Mouse (Mus musculus): ENCODE results near the gene Pcare.

The Pcare gene

GRCm38 (mm10) chr17:71730655-71731054, 22.0 kb downstream of the Pcare start:
- in situ Hi-C loops (cut with MboI, MseI) = no loop called here

- in situ Hi-C loops (cut with MboI, MseI) = no loop called here
Observed at GRCm38 (mm10) chr17:71721019-71721418, 31.7 kb downstream of the Pcare start.

GRCm38 (mm10) chr17:71720434-71720833, 32.3 kb downstream of the Pcare start:
- in situ Hi-C loops (cut with MboI, MseI) = no loop called here

- in situ Hi-C loops (cut with MboI, MseI) = no loop called here
Observed at GRCm38 (mm10) chr17:71717881-71718625, 34.6 kb downstream of the Pcare start.

- in situ Hi-C loops (cut with MboI, MseI) = no loop called here
Observed at GRCm38 (mm10) chr17:71715034-71715433, 37.7 kb downstream of the Pcare start.

- in situ Hi-C loops (cut with MboI, MseI) = no loop called here
Observed at GRCm38 (mm10) chr17:71712279-71712678, 40.4 kb downstream of the Pcare start.

- in situ Hi-C loops (cut with MboI, MseI) = no loop called here
Observed at GRCm38 (mm10) chr17:71707715-71708114, 45.0 kb downstream of the Pcare start.

- in situ Hi-C loops (cut with MboI, MseI) = no loop called here
Observed at GRCm38 (mm10) chr17:71705550-71706480, 46.9 kb downstream of the Pcare start.

- in situ Hi-C loops (cut with MboI, MseI) = no loop called here
Observed at GRCm38 (mm10) chr17:71705113-71705512, 47.6 kb downstream of the Pcare start.

GRCm38 (mm10) chr17:71698619-71698956, 54.1 kb downstream of the Pcare start:
- in situ Hi-C loops (cut with MboI, MseI) = no loop called here

- in situ Hi-C loops (cut with MboI, MseI) = no loop called here
Observed at GRCm38 (mm10) chr17:71697896-71698618, 54.6 kb downstream of the Pcare start.

GRCm38 (mm10) chr17:71696396-71696795, 56.3 kb downstream of the Pcare start:
- in situ Hi-C loops (cut with MboI, MseI) = no loop called here

- in situ Hi-C loops (cut with MboI, MseI) = no loop called here
Observed at GRCm38 (mm10) chr17:71695716-71696315, 56.9 kb downstream of the Pcare start.

GRCm38 (mm10) chr17:71695151-71695550, 57.5 kb downstream of the Pcare start:
- in situ Hi-C loops (cut with MboI, MseI) = no loop called here

GRCm38 (mm10) chr17:71693780-71694179, 58.9 kb downstream of the Pcare start:
- in situ Hi-C loops (cut with MboI, MseI) = no loop called here
